Mouse (Mus musculus): ENCODE measurements around the gene Zfp617.
"Not testable (repeated sequence)": the region's sequence is repeated elsewhere in the genome, so short reads cannot be mapped to it uniquely, and the experiment has no call there.

Gene Zfp617

GRCm38 (mm10) chr8:71908309-71909261 is at the start of gene Zfp617, which contains the start of gene Zfp882:
Gene Zfp617, plus strand, starts transcription at chr8:71908635.
Gene Zfp882, plus strand, starts transcription at chr8:71908608.
- peak; percentile 85 for DNase-seq (ENCODE audit: low read depth, low spot score)

GRCm38 (mm10) chr8:71861551-71861950 is 46.9 kb upstream of the Zfp617 start:
- DNase-seq (ENCODE audit: low read depth, low spot score) = not testable (repeated sequence)

GRCm38 (mm10) chr8:71862038-71862437 is 46.4 kb upstream of the Zfp617 start:
- DNase-seq (ENCODE audit: low read depth, low spot score) = not testable (repeated sequence)

GRCm38 (mm10) chr8:71881618-71882274 is 26.7 kb upstream of the Zfp617 start, which contains the start of gene Zfp709:
Gene Zfp709, plus strand, starts transcription at chr8:71882019.
- DNase-seq (ENCODE audit: low read depth, low spot score) = peak; percentile 54

- not testable (repeated sequence) for DNase-seq (ENCODE audit: low read depth, low spot score)
Measured at GRCm38 (mm10) chr8:71900666-71901065, 7.8 kb upstream of the Zfp617 start.

GRCm38 (mm10) chr8:71903084-71903483 is 5.4 kb upstream of the Zfp617 start:
- not testable (repeated sequence) for DNase-seq (ENCODE audit: low read depth, low spot score)

- no peak for DNase-seq (ENCODE audit: low read depth, low spot score)
Measured at GRCm38 (mm10) chr8:71906809-71907208, 1.6 kb upstream of the Zfp617 start.

GRCm38 (mm10) chr8:71907798-71908257 is 607 bp upstream of the Zfp617 start:
- no peak for DNase-seq (ENCODE audit: low read depth, low spot score)

- DNase-seq (ENCODE audit: low read depth, low spot score) = no peak
Measured at GRCm38 (mm10) chr8:71912286-71912685, 3.9 kb downstream of the Zfp617 start.

- peak; percentile 87 for DNase-seq (ENCODE audit: low read depth, low spot score)
Measured at GRCm38 (mm10) chr8:71922567-71923401, 14.3 kb downstream of the Zfp617 start.

GRCm38 (mm10) chr8:71925791-71926190 is 17.4 kb downstream of the Zfp617 start:
- DNase-seq (ENCODE audit: low read depth, low spot score) = no peak

- no peak for DNase-seq (ENCODE audit: low read depth, low spot score)
Measured at GRCm38 (mm10) chr8:71926551-71926950, 18.1 kb downstream of the Zfp617 start.

- no peak for DNase-seq (ENCODE audit: low read depth, low spot score)
Measured at GRCm38 (mm10) chr8:71927779-71928178, 19.3 kb downstream of the Zfp617 start.

GRCm38 (mm10) chr8:71938037-71938436 is 29.6 kb downstream of the Zfp617 start:
- not testable (repeated sequence) for DNase-seq (ENCODE audit: low read depth, low spot score)

GRCm38 (mm10) chr8:71940293-71941208 is 32.1 kb downstream of the Zfp617 start:
- no peak for DNase-seq (ENCODE audit: low read depth, low spot score)

- DNase-seq (ENCODE audit: low read depth, low spot score) = no peak
Measured at GRCm38 (mm10) chr8:71941776-71942175, 33.3 kb downstream of the Zfp617 start.

- DNase-seq (ENCODE audit: low read depth, low spot score) = no peak
Measured at GRCm38 (mm10) chr8:71948624-71949023, 40.2 kb downstream of the Zfp617 start.

GRCm38 (mm10) chr8:71950482-71951221 is 42.2 kb downstream of the Zfp617 start, which contains the start of gene Zfp961:
Gene Zfp961, plus strand, starts transcription at chr8:71951038.
- DNase-seq (ENCODE audit: low read depth, low spot score) = peak; percentile 99

GRCm38 (mm10) chr8:71951436-71952161 is 43.2 kb downstream of the Zfp617 start:
- DNase-seq (ENCODE audit: low read depth, low spot score) = no peak
